Mouse (Mus musculus) thymus, postnatal 4 days (tissue): ENCODE data around the gene Erp44.

ENCODE experiments used
- DNase-seq: peaks from one replicate; pipeline ENCODE4 v3.0.0; 2021

Erp44 gene

DNA sequence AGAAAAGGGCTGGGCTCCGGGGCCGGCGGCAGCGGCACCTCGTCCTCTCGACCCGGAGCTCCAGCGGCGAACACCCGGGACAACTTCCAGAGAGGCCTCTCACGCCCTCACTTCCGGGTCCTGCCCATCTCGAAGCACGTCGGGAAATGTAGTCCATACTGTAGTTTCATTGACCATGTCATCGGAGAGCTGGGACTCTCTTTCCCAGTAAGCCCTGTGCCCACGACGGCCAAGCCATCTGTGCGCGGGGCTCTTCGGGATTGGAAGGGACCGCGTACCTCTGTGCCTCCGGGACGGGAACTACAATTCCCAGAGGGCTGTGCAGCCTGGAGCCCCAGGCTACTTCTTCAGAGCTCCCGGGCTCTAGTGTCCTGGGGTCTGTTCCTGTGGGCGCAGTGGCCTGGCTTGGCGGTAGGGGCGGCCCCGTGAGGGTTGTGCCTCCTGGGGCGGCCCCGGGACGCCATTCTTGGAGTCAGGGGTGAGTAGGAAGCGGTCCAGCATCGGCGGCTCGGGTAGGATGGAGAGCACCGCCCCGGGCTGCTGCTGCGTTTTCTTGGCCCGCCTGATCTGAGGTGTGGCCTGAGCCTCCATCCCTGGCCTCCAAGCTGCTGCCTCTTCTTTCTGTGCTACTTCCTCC is at the start of gene Erp44, which contains the start of gene Invs:
Gene Erp44, minus strand, starts transcription at position 61 of the 637 bp plus-strand sequence.
Gene Invs, plus strand, starts transcription at position 263 of the 637 bp plus-strand sequence.
- peak; percentile 90 for DNase-seq

DNA sequence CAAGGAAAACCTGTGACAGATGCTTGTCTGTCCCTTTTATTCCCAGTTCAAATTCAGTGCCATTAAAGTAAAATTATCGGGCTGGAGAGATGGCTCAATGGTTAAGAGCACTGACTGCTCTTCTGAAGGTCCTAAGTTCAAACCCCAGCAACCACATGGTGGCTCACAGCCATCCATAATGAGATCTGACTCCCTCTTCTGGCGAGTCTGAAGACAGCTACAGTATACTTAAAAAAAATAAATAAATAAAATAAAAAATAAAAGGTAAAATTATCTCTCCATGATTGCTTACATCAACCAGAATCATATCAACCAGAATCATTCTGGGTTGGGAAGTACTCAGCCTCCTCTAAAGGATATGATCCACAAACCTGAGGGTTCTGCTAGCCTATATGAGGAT is 48.7 kb upstream of the Erp44 start:
- no peak for DNase-seq

DNA sequence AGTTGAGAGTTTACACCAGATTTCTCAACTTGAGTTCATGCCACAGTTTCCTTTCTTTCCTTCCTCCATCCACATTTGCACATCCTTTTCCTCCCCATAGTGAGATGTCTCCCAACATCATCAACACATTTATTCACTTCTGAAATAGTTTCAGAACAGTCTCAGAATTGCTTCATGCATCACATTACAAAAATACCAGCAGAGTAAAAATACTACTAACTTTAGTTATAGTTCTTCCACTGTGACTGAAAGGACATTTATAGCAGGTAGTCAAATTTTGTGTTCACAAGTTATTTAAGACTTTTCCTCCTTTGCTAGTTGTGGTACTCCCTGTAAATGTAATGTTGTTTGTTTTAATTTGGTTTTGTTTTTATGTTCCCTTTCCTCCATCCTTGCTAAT is 47.8 kb upstream of the Erp44 start:
- no peak for DNase-seq

DNA sequence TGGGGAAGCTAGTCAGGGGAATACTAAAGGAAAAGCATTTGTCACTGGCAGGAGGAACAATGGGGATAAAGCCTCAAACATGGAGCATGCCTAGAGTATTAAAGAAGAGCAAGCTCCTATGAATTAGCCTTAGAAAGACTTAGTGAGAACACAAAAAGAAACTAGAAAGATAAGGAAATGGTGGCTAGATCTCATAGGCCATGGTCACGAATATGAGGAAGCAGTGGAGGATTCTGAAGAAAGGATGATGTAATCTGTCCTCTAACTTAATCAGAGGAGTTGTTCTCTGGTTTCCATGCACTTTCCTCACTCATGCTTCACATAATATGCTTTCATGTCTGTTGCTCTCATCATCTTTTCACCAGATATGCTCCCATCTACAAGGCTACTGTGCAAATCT is 42.7 kb upstream of the Erp44 start:
- DNase-seq, result no peak

DNA sequence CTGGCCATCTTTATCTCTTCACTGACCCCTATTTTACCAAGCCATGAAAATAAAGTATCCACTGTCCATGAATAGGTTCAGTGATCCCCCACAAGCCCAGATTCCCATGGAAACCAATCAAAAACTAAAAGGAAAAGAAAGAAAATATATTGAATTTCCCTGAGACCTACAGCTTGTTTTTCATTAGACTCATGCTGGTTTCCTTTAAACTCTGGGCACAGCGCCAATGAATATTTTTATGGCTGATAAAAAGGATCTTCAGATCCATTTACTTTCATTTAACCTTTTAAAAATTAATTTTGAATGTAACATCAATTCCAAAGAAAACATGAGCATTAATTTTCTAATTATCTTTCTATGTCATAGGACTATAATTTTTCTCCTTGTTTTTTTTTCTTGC is 41.9 kb upstream of the Erp44 start:
- no peak for DNase-seq

DNA sequence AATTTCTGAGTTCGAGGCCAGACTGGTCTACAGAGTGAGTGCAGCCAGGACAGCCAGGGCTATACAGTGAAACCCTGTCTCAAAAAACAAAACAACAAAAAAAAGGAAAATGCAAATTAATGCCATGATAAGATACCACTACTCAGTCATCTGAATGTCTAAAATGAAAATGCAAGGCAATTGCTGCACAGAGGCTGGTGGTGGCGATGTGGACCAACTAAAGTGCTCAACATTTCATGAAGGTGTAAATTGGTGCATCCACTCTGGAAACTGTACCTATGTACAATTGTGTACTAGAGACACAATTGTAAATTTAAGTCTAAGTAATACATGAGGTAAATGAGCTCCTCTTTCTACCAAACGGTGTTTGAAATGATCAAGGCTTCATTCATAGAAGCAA is 36.7 kb upstream of the Erp44 start:
- DNase-seq, result no peak

DNA sequence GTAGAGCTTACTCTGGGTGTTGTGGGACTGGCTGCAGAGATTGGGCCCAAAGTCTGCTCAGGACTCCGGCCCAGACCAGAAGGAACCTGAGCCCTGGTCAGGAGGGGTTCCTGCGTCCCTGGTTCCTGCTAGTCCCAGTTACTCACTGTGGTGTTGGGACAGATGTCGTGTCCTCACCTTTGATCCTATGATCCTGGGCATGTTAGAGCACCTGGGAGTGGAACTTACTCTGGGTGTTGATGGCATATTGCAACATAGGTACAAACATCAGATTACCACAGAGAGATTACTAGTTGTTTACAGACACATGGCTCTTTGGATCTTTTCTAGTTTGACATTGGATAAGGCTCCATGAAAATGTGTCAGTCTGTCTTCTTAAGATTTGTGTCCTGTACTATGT is 35.5 kb upstream of the Erp44 start:
- DNase-seq, result no peak

DNA sequence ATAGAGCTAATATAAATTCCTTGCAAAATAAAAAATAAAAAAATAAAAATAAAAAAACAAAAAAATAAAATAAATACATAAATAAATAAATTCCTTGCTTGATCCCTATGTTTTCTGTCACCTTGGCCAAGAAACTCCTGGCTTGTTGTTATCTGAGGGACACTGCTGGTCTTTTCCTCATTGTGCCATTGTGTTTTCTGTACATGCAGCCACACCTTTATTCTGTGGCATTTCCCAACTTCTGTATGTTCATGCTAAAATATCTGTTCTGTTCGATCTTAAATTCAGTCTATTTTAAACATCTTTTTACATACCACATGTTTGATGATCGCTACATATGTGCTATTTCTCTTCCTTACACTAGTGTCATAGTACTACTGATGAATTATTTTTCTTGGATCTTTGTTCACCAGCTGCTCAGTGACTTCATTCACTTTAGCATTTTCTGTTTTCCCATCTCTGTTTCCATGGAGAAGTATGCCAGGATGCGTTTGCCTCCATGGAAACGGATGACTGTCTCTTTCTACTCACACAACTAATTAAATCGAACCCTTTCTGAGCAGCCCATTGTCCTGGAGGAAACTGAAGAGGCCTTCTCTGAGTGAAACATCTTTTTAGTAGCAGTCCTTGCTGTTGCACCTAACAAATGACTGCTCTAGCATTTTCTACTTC is 7.9 kb upstream of the Erp44 start:
- DNase-seq, result no peak

DNA sequence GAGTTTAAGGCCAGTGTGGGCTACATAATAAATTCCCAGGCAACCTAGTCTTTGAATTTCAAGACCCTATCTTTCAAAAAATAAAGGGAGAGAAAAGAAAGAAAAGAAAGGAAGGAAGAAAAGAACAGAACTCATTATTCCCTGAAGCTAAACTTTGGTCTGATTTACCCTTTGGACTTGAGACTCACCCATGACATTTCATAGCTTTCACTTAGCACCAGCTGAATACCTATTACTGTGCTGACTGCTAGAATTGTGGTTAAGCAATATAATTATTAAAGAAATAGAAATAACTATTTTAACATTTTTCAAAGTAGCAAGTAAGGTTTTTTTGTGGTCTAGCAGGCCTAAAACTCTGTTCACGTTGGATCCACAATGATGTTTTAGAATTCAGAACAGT is 1.8 kb upstream of the Erp44 start:
- DNase-seq, result no peak

DNA sequence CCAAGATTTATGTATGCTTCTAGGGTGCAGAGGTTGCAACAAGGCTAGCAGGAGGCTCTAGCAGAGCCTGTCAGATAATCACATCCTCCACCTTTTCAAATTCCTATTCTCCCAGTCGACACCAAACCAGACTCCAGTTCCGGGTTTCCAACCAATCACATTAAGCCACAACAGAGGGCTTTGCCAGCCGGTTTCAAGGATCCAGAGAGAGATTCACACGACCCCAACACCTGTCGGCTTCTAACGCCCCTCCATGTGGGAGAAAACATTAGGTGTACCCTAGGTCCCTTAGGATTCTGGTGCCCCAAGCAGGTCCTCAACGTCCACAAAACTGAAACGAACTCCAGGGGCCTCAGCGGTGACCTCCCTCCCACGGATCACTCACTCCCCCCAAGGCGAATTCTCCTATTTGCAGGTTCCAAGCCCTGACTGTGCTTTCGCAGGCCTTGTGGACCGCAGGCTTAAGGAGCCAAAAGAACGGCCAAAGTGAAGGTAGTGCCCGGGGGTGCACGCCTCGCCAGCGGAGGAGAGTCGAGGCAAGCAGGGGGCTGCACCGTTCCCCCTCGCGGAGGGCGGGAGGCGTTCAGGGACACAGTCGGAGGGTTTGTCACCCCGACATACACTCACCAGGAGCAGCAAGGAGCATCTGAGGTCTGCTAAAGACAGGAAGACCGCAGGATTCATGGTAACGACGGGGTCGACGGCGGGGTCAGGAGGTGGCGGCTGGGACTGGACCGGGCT is 431 bp downstream of the Erp44 start:
- DNase-seq, result no peak

DNA sequence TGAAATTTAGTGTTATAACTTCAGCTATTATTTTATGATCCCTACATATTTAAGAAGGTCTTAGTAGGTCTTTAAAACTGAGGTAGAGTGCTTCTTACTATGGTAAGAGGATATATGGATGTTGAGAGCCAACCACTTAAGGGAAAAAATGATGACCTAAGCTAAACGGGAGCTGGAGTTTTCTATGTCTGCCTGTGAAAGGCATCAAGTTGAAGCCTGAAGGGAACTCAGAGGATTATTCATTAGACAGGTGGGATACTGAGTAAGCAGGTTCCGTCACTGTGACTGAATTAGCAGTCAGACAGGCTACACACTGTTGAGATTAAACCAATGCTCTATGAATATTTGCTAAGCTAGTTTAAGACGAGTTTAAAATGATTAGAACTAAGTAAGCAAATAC is 2.3 kb downstream of the Erp44 start:
- no peak for DNase-seq

DNA sequence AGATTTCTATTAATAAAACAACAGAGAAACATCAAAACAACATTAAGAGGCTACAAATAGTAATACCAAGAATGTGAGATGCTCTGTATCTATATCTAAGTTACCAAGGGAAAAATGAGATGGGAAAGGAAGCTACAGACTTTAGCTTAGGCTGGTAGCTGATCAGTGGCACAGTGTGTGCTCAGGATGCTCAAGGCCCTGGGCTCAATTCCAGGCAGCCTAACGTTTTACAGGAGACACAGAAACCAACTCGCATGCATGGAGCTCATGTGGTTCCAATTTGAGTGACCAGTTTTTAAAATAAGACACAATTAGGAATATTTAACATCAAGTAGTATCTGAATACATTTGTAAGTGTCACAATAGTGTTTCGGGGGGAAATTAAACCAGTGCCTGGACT is 3.6 kb downstream of the Erp44 start:
- DNase-seq, result no peak

DNA sequence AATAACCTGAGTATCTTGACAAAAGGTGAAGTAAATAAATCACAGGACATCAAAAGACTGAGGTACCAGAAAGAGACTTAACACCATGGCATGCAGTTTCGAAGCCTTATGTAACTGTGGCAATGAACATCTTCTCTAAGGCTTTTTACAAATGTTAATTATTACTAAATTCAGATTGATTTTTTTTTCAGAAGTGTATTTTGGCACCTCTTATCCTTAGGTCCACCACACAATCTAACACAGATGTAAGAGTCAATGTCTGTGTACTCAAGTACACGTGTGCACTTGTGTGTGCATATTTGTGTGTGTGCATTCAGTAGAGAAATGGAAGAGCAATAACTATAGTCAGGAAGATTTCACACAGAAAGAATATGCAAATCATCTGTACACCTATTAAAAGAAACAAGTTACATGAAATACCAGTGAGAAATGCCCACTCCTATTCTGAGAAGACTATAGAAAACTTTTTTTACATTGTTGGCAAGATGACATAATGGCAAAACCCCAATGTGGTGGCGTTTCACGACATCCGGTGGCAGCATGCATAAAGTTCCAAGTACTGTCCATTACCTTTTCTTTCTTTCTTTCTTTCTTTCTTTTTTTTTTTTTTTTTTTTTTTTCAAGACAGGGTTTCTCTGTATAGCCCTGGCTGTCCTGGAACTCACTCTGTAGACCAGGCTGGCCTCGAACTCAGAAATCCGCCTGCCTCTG is 6.1 kb downstream of the Erp44 start:
- no peak for DNase-seq

DNA sequence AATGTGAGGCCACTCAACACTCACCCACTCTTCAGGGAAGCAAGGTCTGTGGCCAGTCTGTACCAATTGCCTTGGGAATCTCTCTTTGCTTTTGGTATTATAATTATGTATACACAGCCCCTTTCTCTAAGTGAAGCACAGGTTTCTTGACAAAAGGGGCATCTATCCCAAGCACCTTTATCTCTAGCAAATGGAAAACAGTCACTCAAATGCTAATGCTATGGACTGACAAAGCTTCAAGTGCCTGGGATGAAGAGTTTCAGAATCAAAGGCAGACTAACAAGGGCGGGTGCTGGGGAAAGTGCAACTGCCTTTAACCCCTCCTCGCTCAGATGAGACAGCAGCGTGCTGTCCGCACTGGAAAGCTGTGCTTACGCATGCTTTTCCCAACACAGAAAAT is 7.5 kb downstream of the Erp44 start:
- DNase-seq, result no peak

DNA sequence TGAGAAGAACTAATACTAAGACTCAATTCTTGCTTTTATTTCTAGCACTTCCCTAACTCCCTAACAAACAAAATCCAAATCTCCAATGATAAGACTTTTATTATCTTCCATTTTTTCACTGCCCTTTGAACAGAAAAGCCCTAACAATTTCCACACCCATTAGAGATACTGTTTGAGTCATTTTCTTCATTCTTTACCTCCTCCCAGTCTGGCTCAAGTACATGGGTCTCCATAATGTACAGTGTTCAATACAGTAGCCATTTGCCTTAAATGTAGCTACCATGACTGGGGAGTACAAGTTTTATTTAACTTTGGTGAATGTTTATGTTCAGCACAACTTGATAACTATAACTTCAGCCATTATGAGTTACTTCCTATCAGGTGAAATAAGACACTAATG is 8.8 kb downstream of the Erp44 start:
- DNase-seq, result no peak

DNA sequence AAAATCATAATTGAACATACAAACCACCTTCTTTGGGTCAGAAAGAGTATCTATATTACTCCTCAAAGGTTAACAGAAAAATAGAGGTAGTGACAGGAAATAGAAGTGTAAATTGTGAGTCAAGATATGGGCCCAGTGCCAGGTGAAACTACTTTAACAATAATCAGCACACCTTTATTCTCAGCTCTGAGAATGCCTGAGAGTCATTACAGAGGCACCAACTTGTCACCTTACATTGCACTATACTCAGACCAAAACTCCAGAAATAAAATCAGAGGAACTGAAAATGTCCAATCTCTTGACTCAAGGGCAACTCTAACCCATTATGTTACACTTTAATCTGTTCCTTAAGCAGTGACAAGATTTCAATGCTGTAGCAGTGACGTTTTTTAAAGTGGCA is 11.2 kb downstream of the Erp44 start:
- no peak for DNase-seq

DNA sequence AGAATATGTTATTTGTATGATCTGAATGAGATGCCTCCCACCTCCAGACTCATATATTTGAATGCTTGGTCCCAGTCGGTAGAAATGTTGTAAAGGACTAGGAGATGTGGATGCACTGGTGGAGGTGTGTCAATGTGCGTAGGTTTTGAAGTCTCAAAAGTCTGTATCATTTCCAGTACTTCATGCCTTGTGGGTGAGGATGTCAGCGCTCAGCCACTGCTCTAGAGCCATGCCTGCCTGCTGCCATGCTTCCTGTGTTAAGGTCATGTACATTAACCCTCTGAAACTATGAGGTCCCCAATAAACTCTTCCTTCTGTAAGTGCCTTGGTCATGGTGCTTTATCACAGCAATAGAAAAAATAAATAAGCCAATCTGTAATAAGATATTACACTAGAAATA is 11.7 kb downstream of the Erp44 start:
- no peak for DNase-seq

DNA sequence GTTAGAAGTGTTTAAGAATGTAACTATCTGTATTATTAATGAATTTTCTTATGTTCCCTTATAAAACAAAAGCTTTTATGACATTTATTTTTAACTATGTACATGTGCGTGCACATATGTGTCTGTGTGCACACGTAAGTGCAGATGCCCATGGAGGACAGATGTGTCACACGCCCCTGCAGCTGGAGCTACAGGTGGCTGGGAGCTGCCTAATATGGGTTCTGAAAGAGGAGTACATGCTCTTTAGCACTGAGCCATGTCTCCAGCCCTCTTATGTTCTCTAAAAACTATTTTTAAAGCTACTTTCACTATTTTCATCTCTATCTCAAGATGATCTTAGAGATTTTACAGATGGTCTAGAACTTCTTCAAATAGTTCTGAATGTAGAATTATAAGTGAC is 21.3 kb downstream of the Erp44 start:
- DNase-seq, result no peak

DNA sequence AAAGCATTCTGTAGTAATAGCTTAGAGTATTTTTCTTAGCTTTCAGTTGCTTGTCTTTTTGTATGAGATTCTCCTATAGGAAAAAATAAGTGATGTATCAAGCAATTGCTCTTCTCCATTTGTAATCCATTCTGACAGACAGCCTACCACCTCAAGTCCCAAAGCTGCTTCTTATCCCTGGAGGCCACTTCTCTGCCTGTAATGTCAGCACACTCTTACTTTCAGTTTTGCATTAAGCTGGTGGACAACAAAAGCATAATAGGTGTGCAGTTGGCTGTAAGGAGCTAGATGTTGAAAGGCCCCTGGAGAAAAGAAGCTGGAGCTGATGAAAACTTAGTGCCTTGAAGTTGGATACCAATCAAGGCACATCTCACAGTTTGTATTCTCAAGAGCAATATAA is 26.1 kb downstream of the Erp44 start:
- no peak for DNase-seq

DNA sequence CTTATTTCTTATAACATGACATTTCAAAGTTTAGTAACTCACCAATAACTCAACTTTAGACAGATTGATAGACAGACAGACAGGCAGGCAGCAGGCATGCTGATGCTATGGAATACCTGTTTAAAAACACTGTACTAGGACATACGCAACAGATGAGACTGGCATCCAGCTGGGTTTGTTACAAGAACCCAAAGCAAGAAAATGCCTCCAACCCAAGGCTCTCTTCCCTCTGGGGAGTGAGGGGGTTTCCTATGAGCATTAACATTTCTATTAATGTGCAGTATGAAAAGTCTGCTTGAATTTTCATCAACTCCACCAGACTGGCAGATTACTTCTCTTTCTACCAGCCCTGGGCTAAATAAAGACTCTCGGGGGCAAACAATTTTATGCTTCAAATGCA is 35.1 kb downstream of the Erp44 start:
- no peak for DNase-seq

DNA sequence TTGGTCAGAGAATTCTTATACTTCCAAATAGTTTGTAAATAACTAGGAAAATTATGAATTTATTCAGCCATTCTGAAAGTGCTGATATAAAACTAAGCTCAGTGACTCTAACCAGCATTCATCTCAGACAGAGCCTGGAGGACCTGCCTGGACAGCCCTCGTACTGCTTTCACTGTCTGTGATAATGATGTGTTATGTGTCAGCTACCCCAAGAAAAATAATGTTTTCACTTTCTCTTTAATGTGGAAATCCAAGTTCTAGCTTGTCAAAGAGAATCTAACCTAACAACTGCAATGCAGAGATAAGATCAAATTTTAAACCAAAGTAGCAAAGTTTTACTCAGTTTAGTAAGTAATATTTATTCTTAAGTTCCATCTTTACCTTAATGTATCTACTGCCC is 35.6 kb downstream of the Erp44 start:
- no peak for DNase-seq

DNA sequence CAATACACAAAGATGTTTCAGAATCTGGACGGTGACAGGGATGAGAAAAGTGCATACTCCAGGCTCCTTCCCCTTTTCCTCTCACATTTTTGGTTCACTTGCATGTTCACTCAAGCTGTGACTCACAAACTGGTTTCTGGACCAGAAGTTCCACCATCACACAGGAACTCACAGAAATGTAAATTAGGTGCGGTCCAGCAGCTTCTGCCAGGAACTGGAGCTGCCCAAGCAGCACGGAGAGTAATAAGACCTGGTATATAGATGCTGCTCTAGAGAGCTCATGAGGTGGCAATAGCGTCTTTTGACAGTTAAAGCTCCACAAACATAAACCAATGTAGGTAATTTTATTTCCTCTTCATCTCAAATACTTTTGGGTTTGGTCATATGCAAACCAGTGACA is 36.9 kb downstream of the Erp44 start:
- no peak for DNase-seq

DNA sequence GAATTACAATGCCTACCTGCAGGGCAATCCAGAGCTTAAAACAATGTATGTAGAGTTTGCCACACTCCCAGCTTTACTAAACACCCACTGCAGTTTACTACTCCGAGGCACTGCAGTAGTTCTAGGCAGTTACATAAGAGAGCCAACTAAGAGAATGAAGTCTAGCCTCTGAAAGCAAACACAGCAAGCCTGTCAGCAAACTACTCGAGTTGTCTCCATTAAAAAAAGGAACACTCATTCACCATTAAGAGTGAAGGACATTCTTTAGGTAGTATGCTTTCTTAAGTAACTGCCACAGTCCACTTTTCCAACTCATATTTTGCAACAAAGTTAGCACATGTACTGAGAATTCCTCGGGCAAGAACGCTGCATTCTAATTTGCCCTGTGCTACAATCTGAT is 40.3 kb downstream of the Erp44 start:
- no peak for DNase-seq

DNA sequence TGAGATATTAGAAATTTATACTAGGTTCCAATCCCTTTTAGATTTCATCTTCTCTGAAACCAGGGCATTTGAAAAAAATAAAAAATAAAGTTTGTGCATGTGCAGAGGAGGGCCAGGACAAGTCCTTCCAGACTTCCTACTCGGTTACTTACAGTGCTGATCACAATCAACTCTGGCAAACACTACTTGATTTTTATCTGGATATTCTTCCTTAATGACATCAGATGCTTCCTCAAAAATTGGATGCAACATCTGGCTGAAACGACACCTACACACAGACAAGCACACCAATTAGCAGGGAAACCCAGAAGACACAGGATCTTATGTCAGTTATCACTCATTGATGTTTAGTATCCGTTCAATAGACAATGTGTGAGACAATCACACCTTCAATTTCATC is 42.6 kb downstream of the Erp44 start:
- no peak for DNase-seq
